Mouse (Mus musculus) gastrocnemius, postnatal 4 days (tissue): ENCODE measurements at regions not wholly inside any gene's neighbourhood (a gene's known extent, or its start where the extent isn't known, plus 50 kb on each side); places are given as distances from the start of the nearest gene placed in this dataset.

Experiments
- DNase-seq, 2 experiments: peaks; one replicate each; pipeline ENCODE4 v3.0.0; 2021 to 2022; ENCODE audit warnings: low spot score in 2 of 2, mixed read lengths in 2 of 2

- no peak for DNase-seq
Measured at GRCm38 (mm10) chr4:142664781-142665180, 425.6 kb upstream of the Kazn start.

GRCm38 (mm10) chr4:142658156-142658555 is 419.0 kb upstream of the Kazn start:
- DNase-seq: no peak

- DNase-seq: no peak
Measured at GRCm38 (mm10) chr4:142641069-142641468, 401.9 kb upstream of the Kazn start.

GRCm38 (mm10) chr4:142639340-142639733 is 400.1 kb upstream of the Kazn start:
- no peak for DNase-seq

- DNase-seq: no peak
Measured at GRCm38 (mm10) chr4:142638733-142639339, 399.6 kb upstream of the Kazn start.

GRCm38 (mm10) chr4:142638057-142638456 is 398.9 kb upstream of the Kazn start:
- no peak for DNase-seq

- no peak for DNase-seq
Measured at GRCm38 (mm10) chr4:142634398-142634797, 395.2 kb upstream of the Kazn start.

- DNase-seq: no peak
Measured at GRCm38 (mm10) chr4:142633667-142634350, 394.6 kb upstream of the Kazn start.

- no peak for DNase-seq
Measured at GRCm38 (mm10) chr4:142626503-142627194, 387.4 kb upstream of the Kazn start.

- DNase-seq: no peak
Measured at GRCm38 (mm10) chr4:142625456-142625855, 386.3 kb upstream of the Kazn start.

- no peak for DNase-seq
Measured at GRCm38 (mm10) chr4:142622151-142622861, 383.1 kb upstream of the Kazn start.

- DNase-seq: no peak
Measured at GRCm38 (mm10) chr4:142619396-142619795, 380.2 kb upstream of the Kazn start.

GRCm38 (mm10) chr4:142618770-142619169 is 379.6 kb upstream of the Kazn start:
- no peak for DNase-seq

- DNase-seq: no peak
Measured at GRCm38 (mm10) chr4:142617676-142618075, 378.5 kb upstream of the Kazn start.

- no peak for DNase-seq
Measured at GRCm38 (mm10) chr4:142616901-142617300, 377.7 kb upstream of the Kazn start.

GRCm38 (mm10) chr4:142605098-142605497 is 365.9 kb upstream of the Kazn start:
- DNase-seq: no peak

GRCm38 (mm10) chr4:142597214-142597613 is 358.0 kb upstream of the Kazn start:
- DNase-seq: no peak

GRCm38 (mm10) chr4:142589084-142589741 is 350.0 kb upstream of the Kazn start:
- no peak for DNase-seq

- no peak for DNase-seq
Measured at GRCm38 (mm10) chr4:142588418-142589083, 349.4 kb upstream of the Kazn start.

GRCm38 (mm10) chr4:142587345-142588035 is 348.3 kb upstream of the Kazn start:
- DNase-seq: no peak
